Mouse (Mus musculus) MEL (cell line): Measurements from ENCODE around the gene Dnajb7. TPM values are rescaled to one million over a fixed set of nuclear protein-coding genes. Genes with fewer than 3 reads are reported as not detected.

Source experiments
- DNase-seq: peaks from one replicate; pipeline ENCODE4 v3.0.0; 2011; ENCODE audit warnings: low read depth, low spot score
- H3K27ac ChIP-seq: 2 replicates; pipeline ENCODE4 v1.5.1; 2012; ENCODE audit warnings: low read depth, mild to moderate bottlenecking, control low read depth, low read length, moderate library complexity; ENCODE audit not compliant: control insufficient read depth
- H3K27me3 ChIP-seq, 2 experiments: fragments of 150-350 bp in 1 of 2; sonication (generic) in 1 of 2; 2 replicates each; pipeline ENCODE4 v1.6.1; 2012; ENCODE audit warnings: low read length in 2 of 2, mild to moderate bottlenecking in 2 of 2, improper control_type of control experiment in 1 of 2, moderate library complexity in 1 of 2; ENCODE audit not compliant: insufficient read depth in 2 of 2, control insufficient read depth in 1 of 2
- H3K36me3 ChIP-seq, 2 experiments: 2 replicates each; pipeline ENCODE4 v1.6.1; 2012 to 2014; ENCODE audit warnings: low read length in 2 of 2, improper control_type of control experiment in 1 of 2, inconsistent platforms in 1 of 2, mild to moderate bottlenecking in 1 of 2; ENCODE audit not compliant: insufficient read depth in 2 of 2, control insufficient read depth in 1 of 2
- H3K4me1 ChIP-seq, 2 experiments: fragments of 150-350 bp in 1 of 2; sonication (generic) in 1 of 2; 2 replicates each; pipeline ENCODE4 v1.6.1; 2012; ENCODE audit warnings: low read length in 2 of 2, improper control_type of control experiment in 1 of 2, mild to moderate bottlenecking in 1 of 2; ENCODE audit not compliant: insufficient read depth in 2 of 2, control insufficient read depth in 1 of 2
- H3K4me3 ChIP-seq, 2 experiments: fragments of 150-350 bp in 1 of 2; sonication (generic) in 1 of 2; 2 replicates each; pipeline ENCODE4 v1.5.1; 2012; ENCODE audit warnings: low read depth in 2 of 2, low read length in 2 of 2, mild to moderate bottlenecking in 2 of 2, moderate library complexity in 2 of 2, control low read depth in 1 of 2, improper control_type of control experiment in 1 of 2; ENCODE audit not compliant: control insufficient read depth in 1 of 2, insufficient read depth in 1 of 2
- H3K79me2 ChIP-seq: 2 replicates; pipeline ENCODE4 v1.6.1; 2012; ENCODE audit warnings: mild to moderate bottlenecking, low read length, moderate library complexity; ENCODE audit not compliant: control insufficient read depth, poor library complexity, insufficient read depth
- H3K9ac ChIP-seq: 2 replicates; pipeline ENCODE4 v1.6.1; 2012; ENCODE audit warnings: low read depth, mild to moderate bottlenecking, control low read depth, low read length, moderate library complexity; ENCODE audit not compliant: control insufficient read depth, poor library complexity, severe bottlenecking
- H3K9me3 ChIP-seq: fragments of 150-350 bp; sonication (generic); replicated peaks from 2 replicates; pipeline ENCODE4 v1.6.1; 2012; ENCODE audit warnings: mild to moderate bottlenecking, low read length, improper control_type of control experiment, moderate library complexity; ENCODE audit not compliant: insufficient read depth
- BHLHE40 ChIP-seq: IDR thresholded peaks from 2 replicates; pipeline ENCODE4 v1.6.1; 2012; ENCODE audit warnings: low read depth, mild to moderate bottlenecking, inconsistent platforms, low read length, improper control_type of control experiment, borderline replicate concordance
- CHD2 ChIP-seq: IDR thresholded peaks from 2 replicates; pipeline ENCODE4 v1.6.1; 2011; ENCODE audit warnings: low read length, improper control_type of control experiment
- CTCF ChIP-seq, 3 experiments: IDR thresholded peaks in 2 of 3; conservative IDR thresholded peaks in 1 of 3; 2 replicates each; pipeline ENCODE4 v1.5.1; 2011 to 2012; ENCODE audit warnings: low read length in 3 of 3, low read depth in 2 of 3, mild to moderate bottlenecking in 2 of 3, improper control_type of control experiment in 1 of 3, inconsistent platforms in 1 of 3, mixed read lengths in 1 of 3, moderate library complexity in 1 of 3; ENCODE audit not compliant: control insufficient read depth in 1 of 3, insufficient read depth in 1 of 3, poor library complexity in 1 of 3, severe bottlenecking in 1 of 3
- E2F4 ChIP-seq: IDR thresholded peaks from 2 replicates; pipeline ENCODE4 v1.6.1; 2011; ENCODE audit warnings: low read depth, low read length, improper control_type of control experiment, borderline replicate concordance
- ELF1 ChIP-seq: IDR thresholded peaks from 2 replicates; pipeline ENCODE4 v1.6.1; 2014; ENCODE audit warnings: low read depth, mild to moderate bottlenecking, inconsistent platforms, low read length, improper control_type of control experiment, moderate library complexity
- EP300 ChIP-seq, 2 experiments: IDR thresholded peaks; 2 replicates each; pipeline ENCODE4 v1.6.1; 2011; ENCODE audit warnings: improper control_type of control experiment in 2 of 2, low read length in 2 of 2, low read depth in 1 of 2, mild to moderate bottlenecking in 1 of 2
- ETS1 ChIP-seq: IDR thresholded peaks from 2 replicates; pipeline ENCODE4 v1.6.1; 2012; ENCODE audit warnings: low read depth, mild to moderate bottlenecking, inconsistent platforms, low read length, improper control_type of control experiment, moderate library complexity
- GABPA ChIP-seq: IDR thresholded peaks from 2 replicates; pipeline ENCODE4 v1.6.1; 2012; ENCODE audit warnings: low read depth, mild to moderate bottlenecking, inconsistent platforms, low read length, improper control_type of control experiment, moderate library complexity
- GATA1 ChIP-seq: IDR thresholded peaks from 2 replicates; pipeline ENCODE4 v1.6.1; 2011; ENCODE audit warnings: low read depth, low read length, improper control_type of control experiment
- HCFC1 ChIP-seq: IDR thresholded peaks from 2 replicates; pipeline ENCODE4 v1.6.1; 2012; ENCODE audit warnings: low read depth, mild to moderate bottlenecking, inconsistent platforms, low read length, improper control_type of control experiment, moderate library complexity
- KAT2A ChIP-seq: conservative IDR thresholded peaks from 2 replicates; pipeline ENCODE4 v1.6.1; 2012; ENCODE audit warnings: low read depth, low read length, improper control_type of control experiment, inconsistent platforms
- MAX ChIP-seq: IDR thresholded peaks from 2 replicates; pipeline ENCODE4 v1.6.1; 2011; ENCODE audit warnings: low read length, improper control_type of control experiment
- MEF2A ChIP-seq: IDR thresholded peaks from 2 replicates; pipeline ENCODE4 v1.6.1; 2014; ENCODE audit warnings: low read depth, mild to moderate bottlenecking, inconsistent platforms, low read length, improper control_type of control experiment; ENCODE audit not compliant: poor library complexity, insufficient replicate concordance, severe bottlenecking; ENCODE audit errors: extremely low read depth
- MXI1 ChIP-seq: IDR thresholded peaks from 2 replicates; pipeline ENCODE4 v1.6.1; 2011; ENCODE audit warnings: mild to moderate bottlenecking, low read depth, low read length, improper control_type of control experiment
- MYB ChIP-seq: IDR thresholded peaks from 2 replicates; pipeline ENCODE4 v1.6.1; 2011; ENCODE audit warnings: mild to moderate bottlenecking, low read depth, low read length, improper control_type of control experiment
- MYC ChIP-seq: IDR thresholded peaks from 2 replicates; pipeline ENCODE4 v1.6.1; 2011; ENCODE audit warnings: low read depth, mild to moderate bottlenecking, low read length, improper control_type of control experiment, moderate library complexity
- NELFE ChIP-seq: IDR thresholded peaks from 2 replicates; pipeline ENCODE4 v1.6.1; 2011; ENCODE audit warnings: low read depth, low read length, improper control_type of control experiment
- NRF1 ChIP-seq: IDR thresholded peaks from 2 replicates; pipeline ENCODE4 v1.6.1; 2014; ENCODE audit warnings: low read depth, mild to moderate bottlenecking, inconsistent platforms, low read length, improper control_type of control experiment, moderate library complexity; ENCODE audit not compliant: poor library complexity, insufficient read depth, severe bottlenecking
- POLR2A ChIP-seq, 2 experiments: IDR thresholded peaks; 2 replicates each; pipeline ENCODE4 v1.6.1; 2011 to 2012; ENCODE audit warnings: low read length in 2 of 2, mild to moderate bottlenecking in 2 of 2, control low read depth in 1 of 2, improper control_type of control experiment in 1 of 2, low read depth in 1 of 2, moderate library complexity in 1 of 2; ENCODE audit not compliant: control insufficient read depth in 1 of 2, insufficient read depth in 1 of 2, poor library complexity in 1 of 2
- POLR2AphosphoS2 ChIP-seq: IDR thresholded peaks from 2 replicates; pipeline ENCODE4 v1.6.1; 2011; ENCODE audit warnings: low read length, improper control_type of control experiment
- POLR2AphosphoS5 ChIP-seq: IDR thresholded peaks from 2 replicates; pipeline ENCODE4 v1.6.1; 2012; ENCODE audit warnings: low read depth, borderline replicate concordance, mild to moderate bottlenecking, inconsistent platforms, low read length, moderate library complexity, mixed read lengths
- RAD21 ChIP-seq: IDR thresholded peaks from 2 replicates; pipeline ENCODE4 v1.6.1; 2011; ENCODE audit warnings: mild to moderate bottlenecking, low read depth, low read length, improper control_type of control experiment
- RCOR1 ChIP-seq: IDR thresholded peaks from 2 replicates; pipeline ENCODE4 v1.6.1; 2012; ENCODE audit warnings: low read depth, mild to moderate bottlenecking, inconsistent platforms, low read length, improper control_type of control experiment
- SIN3A ChIP-seq: IDR thresholded peaks from 2 replicates; pipeline ENCODE4 v1.6.1; 2012; ENCODE audit warnings: low read length, improper control_type of control experiment, inconsistent platforms
- SMC3 ChIP-seq: IDR thresholded peaks from 2 replicates; pipeline ENCODE4 v1.6.1; 2011; ENCODE audit warnings: low read depth, low read length, improper control_type of control experiment
- TBP ChIP-seq: IDR thresholded peaks from 2 replicates; pipeline ENCODE4 v1.8.0; 2011; ENCODE audit warnings: low read depth, low read length, improper control_type of control experiment
- TCF12 ChIP-seq: IDR thresholded peaks from 2 replicates; pipeline ENCODE4 v1.6.1; 2014; ENCODE audit warnings: low read depth, mild to moderate bottlenecking, inconsistent platforms, low read length, improper control_type of control experiment, moderate library complexity
- ZC3H11A ChIP-seq: IDR thresholded peaks from 2 replicates; pipeline ENCODE4 v1.6.1; 2012; ENCODE audit warnings: low read depth, mild to moderate bottlenecking, inconsistent platforms, low read length, improper control_type of control experiment
- ZKSCAN1 ChIP-seq: IDR thresholded peaks from 2 replicates; pipeline ENCODE4 v1.6.1; 2012; ENCODE audit warnings: low read depth, mild to moderate bottlenecking, inconsistent platforms, low read length, improper control_type of control experiment, moderate library complexity
- ZMIZ1 ChIP-seq: IDR thresholded peaks from 2 replicates; pipeline ENCODE4 v1.6.1; 2012; ENCODE audit warnings: low read depth, mild to moderate bottlenecking, inconsistent platforms, low read length, improper control_type of control experiment, moderate library complexity
- ZNF384 ChIP-seq: IDR thresholded peaks from 2 replicates; pipeline ENCODE4 v1.6.1; 2012; ENCODE audit warnings: low read depth, mild to moderate bottlenecking, inconsistent platforms, low read length, improper control_type of control experiment
- polyA plus RNA-seq, 2 experiments: library from polyadenylated mRNA; stranded (reverse) in 1 of 2; unstranded in 1 of 2; fragments of >175 nt in 1 of 2; fragments of >200 nt in 1 of 2; gene quantifications; 2 replicates each; pipeline versions ENCODE4 v1.2.1 to v1.2.4; 2012; ENCODE audit warnings: low replicate concordance in 2 of 2, low read depth in 1 of 2; ENCODE audit not compliant: insufficient read length in 2 of 2, insufficient read depth in 1 of 2, missing spikeins in 1 of 2
- total RNA-seq: library from RNA; depleted of rRNA; stranded (reverse); fragments of 300-350 nt; gene quantifications from 2 replicates; pipeline ENCODE4 v1.2.3, GENCODE M21; 2012

Dnajb7 gene
- total and polyA plus RNA-seq, 3 experiments = 0.17 TPM; not detected in 2

- no peak overlapping the region for H3K9ac ChIP-seq
- H3K79me2 ChIP-seq = peaks cover 66% of the 10 kb centered on the region
- H3K4me3 ChIP-seq = no peak overlapping the region
- H3K9me3 ChIP-seq = no peaks in the 10 kb centered on the region
- no peak for TF ChIP-seq POLR2A (IDR thresholded peaks at IDR 0.05; ENCODE audit: control insufficient read depth in 1 of 2, insufficient read depth in 1 of 2, low read depth in 1 of 2, low read length in 2 of 2, poor library complexity in 1 of 2)
- no peak for TF ChIP-seq CHD2
- no peak for TF ChIP-seq RCOR1
- TF ChIP-seq MEF2A = no peak
- no peak for TF ChIP-seq ZNF384
- no peak for DNase-seq
- H3K27me3 ChIP-seq = no peaks in the 10 kb centered on the region
- H3K36me3 ChIP-seq = peaks cover 21 to 54% of the 10 kb centered on the region in 2 experiments
- peaks cover 2 to 9% of the 10 kb centered on the region in 2 experiments; a peak in 3 of 4 replicates for H3K4me1 ChIP-seq
- no peak overlapping the region for H3K27ac ChIP-seq
Measured at GRCm38 (mm10) chr15:81394211-81394915, 13.7 kb downstream of the Dnajb7 start.

DNA sequence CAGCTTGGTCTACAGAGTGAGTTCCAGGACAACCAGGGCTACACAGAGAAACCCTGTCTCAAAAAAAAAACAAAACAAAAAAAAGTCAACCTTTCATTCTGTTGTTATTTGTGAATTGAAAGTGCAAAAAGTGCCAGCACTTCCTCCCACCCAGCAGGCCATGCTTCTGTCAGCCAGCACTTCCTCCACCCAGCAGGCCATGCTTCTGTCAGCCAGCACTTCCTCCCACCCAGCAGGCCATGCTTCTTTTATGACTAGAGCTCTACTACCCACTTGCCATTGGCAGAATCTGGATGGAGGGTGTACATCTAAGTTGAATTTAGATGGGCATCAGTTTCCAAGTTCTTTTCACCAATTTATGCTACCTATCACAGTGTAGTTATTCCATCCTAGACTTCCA lies 15.1 kb downstream of the Dnajb7 start:
- peaks cover 29 to 49% of the 10 kb centered on the region in 2 experiments for H3K36me3 ChIP-seq
- H3K9ac ChIP-seq = peak overlapping the region; percentile 7; the same call in 1 of the 2 replicates
- no peaks in the 10 kb centered on the region for H3K27me3 ChIP-seq
- peak overlapping the region; percentile 7; the same call in 1 of the 2 replicates for H3K27ac ChIP-seq
- DNase-seq = peak; percentile 80
- no peaks in the 10 kb centered on the region for H3K9me3 ChIP-seq
- H3K4me1 ChIP-seq = peaks cover 2 to 9% of the 10 kb centered on the region in 2 experiments; a peak in 3 of 4 replicates
- H3K4me3 ChIP-seq = no peak overlapping the region
- H3K79me2 ChIP-seq = peaks cover 53% of the 10 kb centered on the region
- TF ChIP-seq ZC3H11A (no peak), MYB (no peak), MEF2A (no peak), TCF12 (no peak), MXI1 (peak; percentile 98), BHLHE40 (no peak), SIN3A (peak; percentile 93), E2F4 (no peak), POLR2AphosphoS2 (no peak), ETS1 (no peak), CTCF (IDR thresholded peaks at IDR 0.05 in 2 of 3, conservative IDR thresholded peaks at IDR 0.05 in 1 of 3; ENCODE audit: control insufficient read depth in 1 of 3, insufficient read depth in 1 of 3, low read depth in 2 of 3, low read length in 3 of 3, poor library complexity in 1 of 3, severe bottlenecking in 1 of 3) (no peak), ZMIZ1 (no peak), GABPA (no peak), SMC3 (no peak), RCOR1 (no peak), RAD21 (no peak), TBP (0 out of 2 replicates have a peak, but pooled peaks have one; percentile 42), ZNF384 (no peak), MYC (peak; percentile 98), ELF1 (peak; percentile 80), NRF1 (no peak), EP300 (IDR thresholded peaks at IDR 0.05; ENCODE audit: low read depth in 1 of 2, low read length in 2 of 2) (no peak), GATA1 (no peak), HCFC1 (peak; percentile 80), POLR2AphosphoS5 (no peak), MAX (peak; percentile 90), NELFE (no peak), KAT2A (no peak), ZKSCAN1 (no peak)
